Mouse (Mus musculus) small intestine, adult 2 months (tissue): ENCODE data around the gene Cep95.

Source experiments
- CTCF ChIP-seq: fragments of 200-500 bp; IDR thresholded peaks from 2 replicates; pipeline ENCODE4 v1.5.1; 2012; ENCODE audit warnings: low read depth, mild to moderate bottlenecking, control low read depth, inconsistent platforms, low read length, moderate library complexity, mixed read lengths; ENCODE audit not compliant: insufficient replicate concordance, insufficient read length; ENCODE audit errors: extremely low read depth
- POLR2A ChIP-seq: fragments of 200-500 bp; IDR thresholded peaks from 2 replicates; pipeline ENCODE4 v1.6.1; 2012; ENCODE audit warnings: low read depth, mild to moderate bottlenecking, control low read depth, inconsistent platforms, low read length, moderate library complexity

- TF ChIP-seq POLR2A = no peak
- TF ChIP-seq CTCF = no peak
Measured at GRCm38 (mm10) chr11:106822491-106822890, 33.4 kb downstream of the Cep95 start.
